Mouse (Mus musculus): Measurements from ENCODE around the gene Kctd19.
A peak's percentile ranks its signal among the peaks of the same experiment; 100 is the strongest.

Gene Kctd19

DNA sequence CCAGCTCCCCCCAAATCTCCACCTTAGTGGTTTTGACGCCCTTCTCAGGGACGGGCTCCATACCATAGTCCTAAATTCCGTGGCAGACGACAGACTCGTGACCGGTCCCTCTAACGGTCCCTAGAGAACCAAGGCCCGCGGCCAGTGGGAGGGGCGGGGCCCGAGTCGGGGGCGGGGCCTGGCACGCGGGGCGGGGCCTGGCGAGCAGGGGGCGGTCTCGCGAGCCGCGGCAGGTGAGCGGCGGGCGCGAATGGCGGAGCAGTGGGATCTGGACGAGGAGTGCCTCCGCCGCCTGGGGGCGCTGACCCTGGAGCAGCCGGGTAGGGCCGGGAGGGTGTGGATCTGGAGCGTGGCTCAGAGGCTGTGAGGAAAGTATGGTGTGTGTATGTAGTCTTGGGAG is at the start of gene Kctd19, which contains the start of gene Lrrc36:
TSS of gene Kctd19 (minus strand) at position 112 of the 400 bp plus-strand sequence.
TSS of gene Lrrc36 (plus strand) at position 181 of the 400 bp plus-strand sequence.
- peak; percentile 24 to 75 for DNase-seq

DNA sequence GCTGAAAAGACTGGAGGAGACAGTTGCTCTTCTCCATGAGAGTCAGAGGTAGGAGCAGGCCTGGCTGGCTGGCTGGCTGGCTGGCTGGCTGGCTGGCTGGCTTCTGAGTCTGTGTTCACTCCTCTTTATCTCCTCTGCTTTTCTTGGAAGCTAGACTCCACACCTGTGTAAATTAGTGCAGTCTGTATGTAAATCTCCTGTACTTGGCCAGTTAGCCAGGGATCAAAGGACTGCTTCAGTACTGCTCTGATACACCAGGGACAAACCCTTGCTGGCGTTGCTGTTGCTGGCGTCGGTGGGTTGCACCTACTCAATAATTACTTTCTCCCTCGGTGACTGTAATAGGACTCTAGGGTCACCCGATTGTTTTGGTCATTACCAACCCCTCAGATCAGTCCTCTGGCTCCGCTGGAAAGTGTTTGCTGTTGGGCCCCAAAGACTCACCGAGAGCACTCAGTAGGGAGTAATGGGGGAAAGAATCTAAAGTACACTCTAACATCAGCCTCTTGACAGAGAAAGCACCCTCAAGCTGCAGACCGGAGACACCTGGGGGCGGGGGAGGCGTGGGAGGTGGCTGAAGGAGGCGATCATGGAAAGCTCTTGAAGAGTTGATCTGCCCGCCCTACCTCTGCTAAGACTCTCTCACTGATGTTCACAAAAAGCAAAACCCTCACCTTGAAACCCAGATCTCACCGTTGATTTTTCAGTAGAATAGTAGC is 47.9 kb upstream of the Kctd19 start:
- no peak for DNase-seq

DNA sequence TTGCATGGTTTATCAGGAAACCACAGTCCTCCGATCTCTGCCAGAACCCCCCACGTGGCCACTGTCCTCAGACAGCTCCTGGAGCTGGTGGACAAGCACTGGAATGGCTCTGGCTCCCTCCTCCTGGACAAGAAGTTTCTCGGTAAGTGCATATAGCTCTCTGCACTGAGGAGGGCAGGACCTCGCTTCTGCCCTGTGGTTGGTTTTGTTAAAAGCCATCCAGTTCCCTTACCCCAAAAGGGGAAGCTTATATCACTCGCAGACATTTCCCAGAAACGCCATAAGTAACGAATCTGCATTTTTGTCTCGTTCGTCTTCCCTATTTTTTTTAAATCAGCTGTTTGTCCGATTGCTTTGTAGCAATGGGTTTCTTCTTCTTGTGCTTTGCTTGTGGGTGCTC is 41.9 kb upstream of the Kctd19 start:
- DNase-seq = no peak

DNA sequence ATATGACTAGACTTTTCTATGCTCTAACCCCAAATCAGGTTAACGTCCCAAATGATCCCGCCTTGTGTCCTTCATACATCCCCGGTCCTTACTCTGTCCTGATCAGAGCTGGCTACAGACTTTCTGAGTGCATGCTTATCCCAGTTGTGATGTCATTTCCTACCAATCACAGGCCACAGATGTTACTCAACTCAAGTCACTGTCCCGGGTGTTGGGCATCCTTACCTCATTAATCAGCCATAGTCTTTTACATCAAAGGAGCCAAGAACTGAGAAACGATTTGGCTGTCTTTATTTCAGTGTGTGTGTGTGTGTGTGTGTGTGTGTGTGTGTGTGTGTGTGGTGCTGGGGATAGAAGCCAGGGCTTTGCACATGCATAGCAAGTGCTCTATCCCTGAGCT is 40.8 kb upstream of the Kctd19 start:
- no peak for DNase-seq

DNA sequence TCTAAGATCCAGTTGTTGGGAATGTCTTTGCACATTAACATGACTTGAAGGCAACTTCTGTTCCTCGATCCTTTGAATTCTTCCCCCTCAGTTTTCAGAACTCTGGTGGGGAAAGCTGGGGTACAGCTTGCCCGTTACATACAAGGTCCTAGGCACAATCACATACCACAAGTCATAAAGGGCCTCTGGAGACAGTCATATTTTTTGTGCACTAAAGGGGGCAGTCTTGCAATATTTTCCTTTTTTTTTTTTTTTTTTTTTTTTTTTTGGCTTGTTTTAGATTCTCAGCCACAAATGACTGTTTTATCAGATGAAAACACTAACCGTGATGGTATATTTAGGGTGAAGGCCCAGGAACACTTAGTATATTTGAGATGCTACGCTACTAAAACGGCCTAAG is 40.0 kb upstream of the Kctd19 start:
- DNase-seq = no peak

DNA sequence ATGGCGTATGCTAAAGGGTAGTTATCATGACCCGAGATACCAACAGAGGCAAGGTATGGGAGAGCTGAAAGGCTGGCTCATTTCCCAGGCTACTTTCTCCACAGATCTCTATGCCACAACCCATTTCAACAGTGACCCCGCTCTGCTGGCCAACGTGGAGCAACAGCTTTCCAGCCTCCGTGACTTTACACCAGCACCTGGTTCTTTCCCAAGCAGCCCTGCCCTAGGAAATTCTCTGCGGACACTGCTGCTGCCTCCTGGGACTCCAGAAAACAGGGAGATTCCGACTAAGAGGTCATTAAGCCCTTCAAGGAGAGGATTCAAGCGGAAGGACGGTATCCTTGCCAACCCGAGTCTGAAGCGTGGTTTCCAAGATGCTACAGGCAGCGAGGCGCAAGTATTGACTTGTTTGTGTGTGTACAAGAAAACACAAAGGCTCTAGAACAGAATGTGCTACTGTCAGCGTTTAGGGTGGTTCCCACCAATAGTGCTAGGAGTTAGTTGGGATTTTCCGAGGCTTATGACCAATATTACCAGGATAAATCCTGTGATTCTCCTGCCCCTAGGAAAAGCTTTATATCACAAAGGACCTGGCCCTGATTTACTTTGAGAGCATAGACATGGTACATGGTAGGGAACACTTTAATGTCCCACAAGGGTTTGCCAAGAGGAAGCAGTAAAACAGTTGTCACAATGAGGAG is 38.8 kb upstream of the Kctd19 start:
- no peak for DNase-seq

DNA sequence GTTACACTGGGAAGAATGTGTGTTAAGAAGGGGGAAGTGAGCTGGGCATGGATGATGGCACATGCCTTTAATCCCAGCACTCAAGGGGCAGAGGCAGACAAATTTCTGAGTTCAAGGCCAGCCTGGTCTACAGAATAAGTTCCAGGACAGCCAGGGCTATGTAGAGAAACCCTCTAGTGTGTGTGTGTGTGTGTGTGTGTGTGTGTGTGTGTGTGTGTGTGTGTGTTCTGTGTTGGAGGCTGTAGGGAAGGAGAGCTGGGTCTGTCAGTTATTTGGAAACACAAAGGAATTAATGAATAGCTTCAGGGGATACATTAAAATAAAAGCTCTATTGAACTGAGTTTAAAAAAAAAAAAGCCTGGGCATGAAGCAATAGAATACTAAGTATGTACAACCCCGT is 37.7 kb upstream of the Kctd19 start:
- DNase-seq = no peak

DNA sequence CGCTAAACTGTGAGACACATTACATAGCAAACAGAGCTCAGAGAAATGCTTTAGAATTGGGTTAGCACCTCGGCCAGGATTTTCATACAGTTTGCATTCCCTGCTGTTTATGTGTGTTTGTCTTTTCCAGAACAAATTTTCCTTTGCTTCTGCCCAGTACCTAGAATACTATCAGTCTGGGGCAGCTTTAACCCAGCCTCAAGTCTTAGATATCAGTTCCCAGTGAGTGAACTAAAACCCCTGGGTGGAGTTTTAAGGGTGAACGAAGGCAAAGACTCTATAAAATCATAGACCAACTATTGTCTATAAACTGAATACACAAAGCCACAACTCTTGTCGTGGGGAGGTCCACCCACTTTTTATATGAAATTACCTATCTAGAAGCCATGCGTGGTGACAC is 35.3 kb upstream of the Kctd19 start:
- DNase-seq = no peak

DNA sequence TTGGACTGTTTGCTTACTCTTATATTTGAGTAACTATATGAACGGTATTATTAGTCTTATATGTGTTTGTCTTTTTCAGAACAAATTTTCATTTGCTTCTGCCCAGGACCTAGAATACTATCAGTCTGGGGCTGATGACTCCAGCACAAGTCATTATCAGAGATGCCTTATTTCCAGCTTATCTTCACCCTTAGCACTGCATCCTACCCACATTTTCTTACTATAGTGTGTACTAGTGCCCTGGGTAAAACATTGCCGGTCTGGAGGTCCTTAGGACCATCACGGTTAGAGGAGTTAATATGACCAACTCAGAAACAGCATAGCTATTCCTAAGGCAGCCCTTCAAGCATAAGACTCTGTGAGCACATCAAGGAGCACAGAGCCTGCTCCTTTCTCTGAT is 34.9 kb upstream of the Kctd19 start:
- no peak for DNase-seq

DNA sequence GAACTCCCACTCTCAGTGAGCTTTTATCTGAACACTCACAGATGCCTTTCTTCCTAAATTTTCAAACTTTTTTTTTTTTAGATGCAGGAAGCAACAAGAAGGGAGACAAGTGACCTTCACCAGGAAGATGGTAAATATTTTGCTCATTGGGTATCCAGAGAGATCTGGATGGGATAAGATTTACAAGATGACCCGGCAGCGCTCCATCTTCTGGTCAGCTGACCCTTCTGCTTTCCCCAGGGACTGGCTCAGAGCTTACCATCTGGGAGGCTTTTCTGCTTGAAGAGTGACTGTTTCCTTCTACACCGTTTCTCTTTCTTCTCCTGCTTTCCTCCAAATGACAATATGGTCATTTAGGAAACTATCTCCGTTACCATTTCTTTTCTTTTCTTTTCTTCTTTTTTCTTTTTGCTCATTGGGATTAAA is 32.8 kb upstream of the Kctd19 start:
- peak; percentile 20 to 23 for DNase-seq

DNA sequence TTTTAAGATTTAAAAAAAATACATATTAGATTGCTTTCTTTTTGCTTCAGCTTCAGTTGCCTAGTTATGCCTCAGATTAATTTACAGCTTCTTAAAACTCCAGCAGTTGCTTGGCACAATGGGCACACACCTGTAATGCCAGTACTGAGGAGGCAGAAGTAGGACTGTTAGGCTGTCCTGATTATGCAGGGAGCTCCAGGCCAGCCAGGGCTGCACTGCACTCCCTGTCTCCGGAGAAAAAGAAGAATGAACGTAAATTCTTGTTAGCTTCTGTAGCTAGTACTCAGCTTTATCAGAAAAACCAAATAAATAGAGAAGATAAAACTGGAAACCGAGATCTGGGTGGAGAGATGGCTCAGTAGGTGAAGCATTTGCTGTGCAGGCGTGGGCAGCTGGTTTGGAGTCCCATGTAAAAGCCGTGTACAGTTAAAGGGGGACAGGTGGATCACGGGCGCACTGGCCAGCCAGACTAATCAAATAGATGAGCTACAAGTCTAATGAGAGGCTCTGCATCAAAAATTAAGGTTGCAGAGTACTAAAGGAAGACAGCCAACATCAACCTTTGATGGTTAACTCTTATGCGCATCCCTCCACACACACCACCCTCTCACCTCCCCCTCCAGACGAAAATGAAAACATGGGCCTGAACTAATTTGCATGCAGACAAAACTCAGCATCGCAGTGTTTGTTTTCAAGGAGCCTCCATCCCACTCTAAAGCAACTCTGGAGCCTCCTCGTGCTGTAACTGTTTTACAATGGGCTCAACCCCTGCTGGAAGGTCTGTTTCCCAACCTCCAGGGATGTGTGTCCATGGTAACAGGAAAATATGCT is 32.2 kb upstream of the Kctd19 start:
- no peak for DNase-seq

DNA sequence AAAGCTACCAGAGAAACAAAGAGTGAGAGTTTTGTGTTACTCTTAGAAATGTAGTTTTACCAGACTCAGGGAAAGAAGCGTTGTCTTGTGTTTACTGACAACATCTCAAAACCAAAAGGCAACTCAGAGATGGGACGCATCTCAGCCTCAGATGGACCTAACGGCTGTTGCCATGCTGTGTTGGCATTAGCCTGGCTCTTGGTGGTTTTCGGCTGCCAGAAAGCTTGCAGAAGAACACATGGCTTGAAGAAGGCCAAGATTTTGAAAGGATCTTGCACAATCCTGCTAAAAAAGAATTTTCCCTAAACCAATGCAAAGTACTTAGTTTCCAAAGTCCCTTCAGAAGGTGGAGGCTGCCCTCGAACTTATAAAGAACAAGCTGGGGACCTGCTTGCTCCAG is 29.4 kb upstream of the Kctd19 start:
- DNase-seq = no peak

DNA sequence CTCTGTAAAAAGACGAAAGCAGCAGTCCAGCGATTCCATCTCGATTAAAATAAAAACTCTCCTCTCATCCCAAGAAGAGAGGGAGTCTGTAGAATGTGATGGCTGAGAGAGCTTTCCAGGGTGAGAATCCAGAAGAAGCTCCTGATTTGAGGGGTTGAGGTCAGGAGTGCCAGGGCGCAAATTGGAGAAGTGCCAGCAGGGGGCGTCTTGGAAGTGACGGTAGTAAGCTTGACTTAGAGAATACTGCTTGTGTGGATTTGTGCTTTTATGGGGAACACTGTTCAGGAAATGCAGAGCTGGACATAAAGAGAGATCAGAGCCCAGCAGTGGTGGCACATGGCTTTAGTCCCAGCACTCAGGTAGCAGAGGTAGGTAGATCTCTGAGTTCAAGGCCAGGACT is 28.1 kb upstream of the Kctd19 start:
- DNase-seq = peak; percentile 17 to 70

DNA sequence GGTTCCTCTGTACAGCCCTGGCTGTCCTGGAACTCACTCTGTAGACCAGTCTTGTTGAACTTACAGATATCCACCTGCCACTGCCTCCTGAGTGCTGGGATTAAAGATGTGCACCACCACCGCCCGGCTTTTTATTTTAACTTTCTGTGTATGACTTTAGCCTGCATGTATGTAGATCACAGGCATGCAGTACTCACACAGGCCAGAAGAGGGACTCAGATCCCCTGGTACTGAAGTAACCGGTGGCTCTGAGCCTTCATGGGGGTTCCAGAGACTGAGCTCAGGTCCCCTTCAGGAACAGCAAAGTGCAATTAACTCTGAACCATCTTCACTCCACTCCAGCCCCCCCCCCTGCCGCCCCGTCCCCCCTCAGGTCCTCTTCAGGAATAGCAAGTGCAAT is 25.6 kb upstream of the Kctd19 start:
- DNase-seq = peak; percentile 26 to 75

DNA sequence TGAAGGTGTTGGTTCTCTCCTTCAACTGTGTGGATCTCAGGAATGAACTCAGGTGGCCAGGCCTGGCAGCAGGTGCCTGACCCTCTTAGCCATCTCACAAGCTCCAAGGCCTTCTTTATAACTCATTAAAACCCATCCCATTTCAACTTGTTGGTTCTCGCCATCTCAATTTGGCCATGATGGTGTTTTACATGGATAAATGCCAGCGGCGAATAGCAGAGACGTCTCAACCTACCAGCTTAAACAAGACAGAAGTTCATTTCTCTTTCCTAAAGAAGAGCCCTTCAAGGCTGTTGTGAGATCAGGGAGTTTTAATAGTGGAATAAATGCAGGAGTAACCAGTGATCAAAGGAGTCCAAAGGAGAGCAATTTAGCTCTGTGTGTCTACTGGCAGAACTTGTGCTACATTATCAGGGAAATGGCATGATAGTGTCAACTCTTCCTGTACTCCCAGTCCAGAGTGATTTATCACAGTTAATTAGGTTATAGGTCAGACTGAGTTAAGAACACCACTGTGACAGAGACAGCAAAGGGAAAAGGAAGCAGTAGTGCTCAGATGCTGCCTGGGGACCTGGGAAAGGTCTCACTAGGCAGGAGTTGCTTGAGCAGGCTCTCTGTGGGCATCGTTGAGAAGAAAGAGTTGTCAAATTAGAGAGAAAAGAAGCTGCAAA is 23.9 kb upstream of the Kctd19 start:
- no peak for DNase-seq

DNA sequence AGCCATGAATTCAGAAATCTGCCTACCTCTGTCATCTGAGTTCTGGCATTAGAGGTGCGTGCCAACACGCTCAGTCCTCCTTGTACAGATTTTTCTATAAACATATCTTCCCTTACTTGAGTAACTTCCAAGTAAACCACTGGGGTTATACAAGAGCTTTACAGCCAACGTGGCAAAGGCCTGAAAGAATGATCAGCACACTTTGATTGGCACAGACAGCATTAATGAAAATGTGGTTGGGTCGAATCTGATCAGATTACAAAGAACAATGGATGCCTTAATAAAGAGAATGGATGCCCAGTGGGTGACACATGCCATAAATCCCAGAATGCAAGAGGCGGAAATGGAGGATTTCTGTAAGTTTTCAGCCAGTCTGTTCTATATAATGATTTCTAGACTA is 22.9 kb upstream of the Kctd19 start:
- DNase-seq = no peak

DNA sequence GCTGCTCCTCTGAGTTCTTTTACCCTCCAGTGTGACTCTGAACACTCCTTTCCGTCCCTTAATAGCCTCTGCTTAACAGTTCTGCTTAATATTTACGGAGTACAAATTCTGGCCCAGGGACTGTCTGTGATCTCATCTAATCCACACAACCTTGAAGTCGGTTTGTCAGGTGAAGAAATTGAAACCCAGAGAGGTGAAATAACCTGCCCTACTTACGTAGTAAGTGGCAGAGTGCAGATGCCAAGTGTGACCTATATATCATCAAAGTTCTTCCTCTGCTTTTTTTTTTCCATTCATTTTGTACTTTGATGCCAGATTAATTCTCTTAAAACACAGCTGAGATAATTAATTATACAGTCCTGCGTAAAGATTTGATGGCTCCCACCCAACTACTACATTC is 20.8 kb upstream of the Kctd19 start:
- DNase-seq = no peak

DNA sequence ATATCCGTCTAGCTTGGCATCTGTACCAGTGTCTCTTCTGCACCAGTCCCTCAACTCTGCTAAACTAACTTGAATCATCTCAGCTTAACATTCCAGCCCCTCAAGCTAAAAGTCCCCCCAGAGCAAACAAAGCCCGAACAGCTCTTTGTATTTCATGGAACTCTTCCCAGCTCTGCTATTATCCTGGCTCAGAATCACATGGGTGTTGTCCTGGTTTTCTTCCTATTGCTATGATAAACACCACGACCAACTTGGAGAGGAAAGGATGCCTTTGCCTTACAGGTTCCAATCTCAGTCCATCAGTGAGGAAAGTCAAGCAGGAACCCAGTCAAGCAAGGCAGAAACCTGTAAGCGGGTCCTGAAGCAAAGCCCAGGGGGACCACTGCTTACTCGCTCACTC is 20.2 kb upstream of the Kctd19 start:
- DNase-seq = no peak

DNA sequence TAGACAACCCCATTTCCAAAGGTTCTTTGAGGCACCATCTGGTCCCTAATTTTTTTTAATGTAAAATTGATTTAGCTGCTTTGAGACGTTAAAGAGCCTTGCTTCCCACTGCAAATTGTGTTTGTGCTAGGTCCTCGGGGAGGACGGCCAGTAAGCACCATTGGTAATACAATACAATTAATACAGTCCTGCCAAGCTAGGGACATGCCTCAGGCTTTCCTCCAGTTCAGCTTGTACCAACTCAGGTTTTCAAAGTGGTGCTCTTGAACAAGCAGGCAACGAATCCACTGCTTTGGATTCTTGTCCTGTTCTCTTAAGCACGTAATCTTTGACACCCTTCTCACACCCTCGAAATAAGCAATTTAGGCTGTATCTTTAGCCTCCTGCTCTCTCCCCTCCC is 19.7 kb upstream of the Kctd19 start:
- DNase-seq = no peak

DNA sequence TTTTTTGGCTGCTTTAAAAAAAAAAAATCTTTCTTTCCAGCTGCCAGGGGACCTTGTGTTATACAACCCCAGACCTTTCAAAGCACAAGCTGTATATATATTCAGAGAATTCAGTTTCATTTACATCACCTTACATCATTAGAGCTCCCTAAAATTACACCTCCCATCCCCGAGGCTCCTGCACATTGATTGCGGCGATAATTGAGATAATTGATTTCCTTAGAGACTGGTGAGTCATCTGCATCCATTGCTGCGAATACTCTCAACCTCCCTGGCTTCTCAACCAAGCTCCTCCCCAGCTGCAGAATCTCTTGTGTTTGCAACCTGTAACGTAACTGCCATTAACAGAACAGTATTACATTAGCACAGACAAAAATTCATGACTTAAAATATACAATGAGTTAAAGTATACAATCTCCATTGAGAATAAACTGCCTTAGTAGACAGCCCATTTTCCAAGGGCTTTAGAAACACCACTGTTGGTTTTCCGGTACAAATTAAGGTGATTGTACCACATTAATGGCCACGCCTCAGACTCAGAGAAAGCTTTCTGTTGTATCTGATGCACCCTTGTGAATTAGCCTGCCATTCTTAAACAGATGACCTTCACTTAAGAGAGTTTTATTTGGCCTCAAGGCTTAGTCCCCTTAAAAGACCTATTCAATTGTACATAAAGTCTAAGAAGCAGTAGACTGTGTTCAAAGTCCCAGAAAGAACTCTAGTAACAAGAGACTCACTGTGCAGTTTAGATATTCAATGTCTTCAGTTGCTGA is 18.6 kb upstream of the Kctd19 start:
- no peak for DNase-seq

DNA sequence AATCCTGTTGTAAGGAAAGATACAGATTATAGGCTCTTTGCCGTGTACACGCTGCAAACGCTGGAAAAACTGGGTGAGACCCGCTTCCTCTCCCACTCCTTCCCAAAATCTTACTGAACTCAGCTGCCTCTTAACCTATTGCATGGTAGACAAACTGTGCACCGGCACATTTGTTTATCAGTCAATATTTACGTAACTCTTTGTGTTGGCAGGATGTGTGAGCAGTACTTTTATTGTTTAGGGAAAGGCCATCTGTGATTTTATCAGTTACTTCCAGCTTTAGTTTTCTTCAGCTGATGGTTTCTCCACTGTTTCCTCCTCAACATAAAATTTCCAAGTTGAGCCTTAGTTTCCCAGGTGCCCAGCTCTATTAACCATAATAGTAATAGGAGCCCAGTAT is 13.6 kb upstream of the Kctd19 start:
- no peak for DNase-seq

DNA sequence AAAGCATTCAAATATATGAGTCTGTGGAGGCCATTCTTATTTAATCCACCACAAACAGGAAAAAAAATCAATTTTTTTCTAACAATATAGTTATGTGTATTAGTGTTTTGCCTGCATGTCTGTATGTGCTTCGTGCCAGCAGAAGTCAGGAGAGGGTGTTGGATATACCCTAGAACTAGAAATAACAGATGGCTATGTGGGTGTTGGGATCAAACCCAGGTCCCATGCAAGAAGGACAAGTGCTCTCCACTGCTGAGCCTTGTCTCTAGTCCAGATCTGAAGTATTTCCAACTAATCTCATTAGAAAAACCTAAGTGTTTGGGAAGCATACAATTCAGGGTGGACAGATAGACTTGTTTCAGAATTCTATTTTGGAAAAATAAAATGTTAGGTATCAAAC is 8.7 kb upstream of the Kctd19 start:
- DNase-seq = no peak
